Mouse (Mus musculus) limb, embryonic 11.5 days (tissue): Measurements from ENCODE around the gene Slc25a1. TPM values are rescaled to one million over a fixed set of nuclear protein-coding genes. Genes with fewer than 3 reads are reported as not detected.
A peak's percentile ranks its signal among the peaks of the same experiment; 100 is the strongest.

Source experiments
- ATAC-seq: fragments of 200-750 bp; cut with Nextera tagmentation; 2 replicates; pipeline ENCODE4 v1.8.0; 2017; ENCODE audit warnings: low read depth; ENCODE audit not compliant: insufficient number of reproducible peaks, low FRiP score, low TSS enrichment
- DNase-seq: peaks from one replicate; pipeline ENCODE4 v3.0.0-alpha.2; 2015; ENCODE audit warnings: low spot score
- H3K27ac ChIP-seq: fragments of 300-500 bp; sonication (generic); replicated peaks from 2 replicates; pipeline ENCODE4 v1.5.1; 2014; ENCODE audit warnings: low read depth, mild to moderate bottlenecking, low read length
- H3K27me3 ChIP-seq: fragments of 300-500 bp; sonication (generic); 2 replicates; pipeline ENCODE4 v1.6.1; 2014; ENCODE audit warnings: mild to moderate bottlenecking, low read length, mixed read lengths; ENCODE audit not compliant: control insufficient read depth, insufficient read depth
- H3K36me3 ChIP-seq: fragments of 300-500 bp; sonication (generic); 2 replicates; pipeline ENCODE4 v1.6.1; 2014; ENCODE audit warnings: mild to moderate bottlenecking, low read length, moderate library complexity, mixed read lengths; ENCODE audit not compliant: control insufficient read depth, insufficient read depth
- H3K4me1 ChIP-seq: fragments of 300-500 bp; sonication (generic); 2 replicates; pipeline ENCODE4 v1.6.1; 2014; ENCODE audit warnings: low read length, mixed read lengths; ENCODE audit not compliant: control insufficient read depth, insufficient read depth
- H3K4me2 ChIP-seq: fragments of 300-500 bp; sonication (generic); 2 replicates; pipeline ENCODE4 v1.6.1; 2014; ENCODE audit warnings: low read depth, mild to moderate bottlenecking, moderate library complexity; ENCODE audit not compliant: severe bottlenecking
- H3K4me3 ChIP-seq: fragments of 300-500 bp; sonication (generic); 2 replicates; pipeline ENCODE4 v1.5.1; 2014; ENCODE audit warnings: low read depth, low read length
- H3K9ac ChIP-seq: fragments of 300-500 bp; sonication (generic); 2 replicates; pipeline ENCODE4 v1.6.1; 2014; ENCODE audit warnings: mild to moderate bottlenecking, low read length
- H3K9me3 ChIP-seq: fragments of 300-500 bp; sonication (generic); 2 replicates; pipeline ENCODE4 v1.6.1; 2016; ENCODE audit warnings: low read length; ENCODE audit not compliant: control insufficient read depth
- WGBS: fragments of 180-500 bp; shearing (Covaris S2); extraction: QIAGEN DNeasy Blood & Tissue Kit; methylation state at CpG from one replicate; pipeline ENCODE4 v1.1.7; 2014; 5-methylcytosine and 5-hydroxymethylcytosine counted together
- polyA plus RNA-seq: library from polyadenylated mRNA; unstranded; fragments of >200 nt; fragmentation: Nextera tagmentation; extraction: Ambion mirVana; gene quantifications from 2 replicates; pipeline ENCODE4 v1.2.1, GENCODE M21; 2014

The Slc25a1 gene
- polyA plus RNA-seq, 1 experiment from 2014 or later = 74.5 TPM

- no peak for ATAC-seq
- DNase-seq = no peak
- Histone ChIP-seq H3K27ac (no peak overlapping the region), H3K27me3 (no peaks in the 10 kb centered on the region), H3K4me3 (no peak overlapping the region), H3K9ac (no peak overlapping the region), H3K36me3 (no peaks in the 10 kb centered on the region), H3K9me3 (no peaks in the 10 kb centered on the region), H3K4me2 (no peak overlapping the region), H3K4me1 (no peaks in the 10 kb centered on the region)
- WGBS = 67% methylated on average over 8 of the region's 8 CpGs
These were observed 15.4 kb upstream of the Slc25a1 start for GRCm38 (mm10) chr16:17943466-17943865.

GRCm38 (mm10) chr16:17939255-17939751 is 11.3 kb upstream of the Slc25a1 start:
- Histone ChIP-seq H3K4me1 (no peaks in the 10 kb centered on the region), H3K9me3 (no peaks in the 10 kb centered on the region), H3K27me3 (no peaks in the 10 kb centered on the region), H3K4me3 (no peak overlapping the region), H3K4me2 (no peak overlapping the region), H3K36me3 (no peaks in the 10 kb centered on the region), H3K9ac (no peak overlapping the region), H3K27ac (no peak overlapping the region)
- DNase-seq (no peak), ATAC-seq (no peak)
- 73% methylated on average over 9 of the region's 9 CpGs for WGBS

GRCm38 (mm10) chr16:17938821-17939220 is 10.8 kb upstream of the Slc25a1 start:
- Histone ChIP-seq H3K9ac (no peak overlapping the region), H3K27me3 (no peaks in the 10 kb centered on the region), H3K4me3 (no peak overlapping the region), H3K36me3 (no peaks in the 10 kb centered on the region), H3K4me1 (no peaks in the 10 kb centered on the region), H3K9me3 (no peaks in the 10 kb centered on the region), H3K4me2 (no peak overlapping the region), H3K27ac (no peak overlapping the region)
- WGBS = 13% methylated on average over 7 of the region's 7 CpGs
- ATAC-seq = 0 out of 2 replicates have a peak, but pooled peaks have one; percentile 54
- peak; percentile 77 for DNase-seq

GRCm38 (mm10) chr16:17938187-17938586 is 10.2 kb upstream of the Slc25a1 start:
- Histone ChIP-seq H3K36me3 (no peaks in the 10 kb centered on the region), H3K27me3 (no peaks in the 10 kb centered on the region), H3K9ac (no peak overlapping the region), H3K4me1 (no peaks in the 10 kb centered on the region), H3K9me3 (no peaks in the 10 kb centered on the region), H3K4me3 (no peak overlapping the region), H3K27ac (no peak overlapping the region), H3K4me2 (no peak overlapping the region)
- no peak for DNase-seq
- 78% methylated on average over 7 of the region's 7 CpGs for whole genome bisulfite sequencing
- ATAC-seq = no peak

- H3K4me1 ChIP-seq = no peaks in the 10 kb centered on the region
- H3K9me3 ChIP-seq = no peaks in the 10 kb centered on the region
- no peak overlapping the region for H3K4me2 ChIP-seq
- no peaks in the 10 kb centered on the region for H3K27me3 ChIP-seq
- H3K9ac ChIP-seq = no peak overlapping the region
- no peaks in the 10 kb centered on the region for H3K36me3 ChIP-seq
- DNase-seq (no peak), ATAC-seq (no peak)
- no peak overlapping the region for H3K27ac ChIP-seq
- WGBS = 80% methylated on average over 10 of the region's 10 CpGs
- no peak overlapping the region for H3K4me3 ChIP-seq
These were observed 8.8 kb upstream of the Slc25a1 start for GRCm38 (mm10) chr16:17936776-17937175.

- Histone ChIP-seq H3K4me1 (no peaks in the 10 kb centered on the region), H3K9ac (no peak overlapping the region), H3K4me3 (no peak overlapping the region), H3K27ac (no peak overlapping the region), H3K9me3 (no peaks in the 10 kb centered on the region), H3K4me2 (no peak overlapping the region), H3K27me3 (no peaks in the 10 kb centered on the region), H3K36me3 (no peaks in the 10 kb centered on the region)
- 65% methylated on average over 3 of the region's 3 CpGs for WGBS
- no peak for ATAC-seq
- no peak for DNase-seq
These were observed 6.5 kb upstream of the Slc25a1 start for GRCm38 (mm10) chr16:17934445-17934910.

- ATAC-seq = no peak
- WGBS = 72% methylated on average over 9 of the region's 9 CpGs
- no peaks in the 10 kb centered on the region for H3K36me3 ChIP-seq
- no peak overlapping the region for H3K9ac ChIP-seq
- no peaks in the 10 kb centered on the region for H3K9me3 ChIP-seq
- no peak for DNase-seq
- H3K4me1 ChIP-seq = no peaks in the 10 kb centered on the region
- H3K4me3 ChIP-seq = no peak overlapping the region
- H3K27ac ChIP-seq = no peak overlapping the region
- no peaks in the 10 kb centered on the region for H3K27me3 ChIP-seq
- no peak overlapping the region for H3K4me2 ChIP-seq
These were observed 5.8 kb upstream of the Slc25a1 start for GRCm38 (mm10) chr16:17933594-17934444.

- no peak overlapping the region for H3K4me3 ChIP-seq
- H3K9me3 ChIP-seq = no peaks in the 10 kb centered on the region
- no peak for DNase-seq
- no peak overlapping the region for H3K4me2 ChIP-seq
- no peaks in the 10 kb centered on the region for H3K36me3 ChIP-seq
- no peak overlapping the region for H3K27ac ChIP-seq
- H3K4me1 ChIP-seq = peaks cover 4% of the 10 kb centered on the region
- no peak for ATAC-seq
- no peaks in the 10 kb centered on the region for H3K27me3 ChIP-seq
- no peak overlapping the region for H3K9ac ChIP-seq
- WGBS = 71% methylated on average over 5 of the region's 5 CpGs
These were observed 4.0 kb upstream of the Slc25a1 start for GRCm38 (mm10) chr16:17931906-17932460.
